Mouse (Mus musculus) lung, postnatal 25 days (tissue): ENCODE measurements at regions not wholly inside any gene's neighbourhood (a gene's known extent, or its start where the extent isn't known, plus 50 kb on each side); places are given as distances from the start of the nearest gene placed in this dataset.
A peak's percentile ranks its signal among the peaks of the same experiment; 100 is the strongest.
"Not testable (repeated sequence)": the region's sequence is repeated elsewhere in the genome, so short reads cannot be mapped to it uniquely, and the experiment has no call there.

Experiments
- DNase-seq: peaks from one replicate; pipeline ENCODE4 v3.0.0; 2022; ENCODE audit warnings: low spot score

GRCm38 (mm10) chr14:37571971-37572370, 436.9 kb upstream of the Ghitm start:
- no peak for DNase-seq

GRCm38 (mm10) chr14:37558258-37558657, 423.2 kb upstream of the Ghitm start:
- DNase-seq = no peak

- DNase-seq = no peak
These were observed 388.5 kb upstream of the Ghitm start for GRCm38 (mm10) chr14:37523616-37524015.

GRCm38 (mm10) chr14:37520631-37521030, 385.6 kb upstream of the Ghitm start:
- DNase-seq = not testable (repeated sequence)

GRCm38 (mm10) chr14:37505314-37505713, 370.2 kb upstream of the Ghitm start:
- no peak for DNase-seq

GRCm38 (mm10) chr14:37490711-37491110, 355.6 kb upstream of the Ghitm start:
- DNase-seq = no peak

- no peak for DNase-seq
These were observed 350.2 kb upstream of the Ghitm start for GRCm38 (mm10) chr14:37485292-37485691.

- DNase-seq = no peak
These were observed 342.5 kb upstream of the Ghitm start for GRCm38 (mm10) chr14:37477599-37477998.

- no peak for DNase-seq
These were observed 333.6 kb upstream of the Ghitm start for GRCm38 (mm10) chr14:37468711-37469110.

GRCm38 (mm10) chr14:37440874-37441273, 305.8 kb upstream of the Ghitm start:
- DNase-seq = no peak

GRCm38 (mm10) chr14:37430656-37431055, 295.6 kb upstream of the Ghitm start:
- DNase-seq = no peak

GRCm38 (mm10) chr14:37425506-37425905, 290.4 kb upstream of the Ghitm start:
- no peak for DNase-seq

- DNase-seq = no peak
These were observed 286.5 kb upstream of the Ghitm start for GRCm38 (mm10) chr14:37421566-37421965.

GRCm38 (mm10) chr14:37412583-37412982, 277.5 kb upstream of the Ghitm start:
- DNase-seq = not testable (repeated sequence)

GRCm38 (mm10) chr14:37371972-37372371, 236.9 kb upstream of the Ghitm start:
- DNase-seq = no peak

- DNase-seq = no peak
These were observed 226.8 kb upstream of the Ghitm start for GRCm38 (mm10) chr14:37361896-37362295.

- DNase-seq = peak; percentile 0
These were observed 221.1 kb upstream of the Ghitm start for GRCm38 (mm10) chr14:37355968-37356704.

GRCm38 (mm10) chr14:37323392-37323791, 188.3 kb upstream of the Ghitm start:
- peak; percentile 10 for DNase-seq

GRCm38 (mm10) chr14:37315239-37315895, 180.3 kb upstream of the Ghitm start:
- no peak for DNase-seq

GRCm38 (mm10) chr14:37313906-37314305, 178.8 kb upstream of the Ghitm start:
- no peak for DNase-seq

- no peak for DNase-seq
These were observed 177.8 kb upstream of the Ghitm start for GRCm38 (mm10) chr14:37312887-37313286.

GRCm38 (mm10) chr14:37306622-37307274, 171.7 kb upstream of the Ghitm start:
- no peak for DNase-seq

- no peak for DNase-seq
These were observed 163.6 kb upstream of the Ghitm start for GRCm38 (mm10) chr14:37298631-37299030.
